Mouse (Mus musculus): ENCODE data around the gene Ldhb. TPM values are rescaled to one million over a fixed set of nuclear protein-coding genes. Genes with fewer than 3 reads are reported as not detected.
A peak's percentile ranks its signal among the peaks of the same experiment; 100 is the strongest.
"Not testable (repeated sequence)": the region's sequence is repeated elsewhere in the genome, so short reads cannot be mapped to it uniquely, and the experiment has no call there.

Gene Ldhb
- total and polyA plus RNA-seq, 2 experiments, result 2.6 to 3.9 TPM

DNA sequence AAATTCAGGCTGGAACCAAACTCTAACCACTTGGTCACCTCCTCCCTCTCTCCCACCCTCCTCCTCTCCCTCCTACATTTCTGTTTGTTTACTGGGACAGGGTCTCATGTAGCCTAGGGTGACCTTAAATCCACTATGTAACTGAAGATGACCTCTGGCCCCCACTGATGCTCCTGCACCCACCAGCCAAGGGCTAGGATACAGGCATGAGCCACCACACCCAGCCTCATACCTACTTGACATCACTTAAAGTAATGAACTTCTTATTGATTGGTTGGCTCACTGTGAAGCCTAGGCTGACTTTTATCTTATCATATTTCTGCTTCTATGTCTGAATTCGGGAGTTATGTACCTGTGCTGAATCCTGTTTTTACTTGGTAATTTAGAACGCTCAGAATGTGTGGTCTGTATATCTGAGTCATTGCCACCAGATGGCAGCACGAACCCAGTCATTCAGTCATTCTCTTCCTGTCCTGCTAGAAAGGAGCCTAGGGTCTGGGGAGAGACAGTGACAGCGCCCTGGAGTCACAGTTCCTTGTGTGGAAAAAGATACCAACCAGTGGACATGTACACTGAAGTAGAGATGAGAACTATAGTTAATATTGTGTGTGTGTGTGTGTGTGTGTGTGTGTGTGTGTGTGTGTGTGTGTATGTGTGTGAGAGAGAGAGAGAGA, 17.0 kb upstream of the Ldhb start:
- H3K36me3 ChIP-seq (ENCODE audit: control insufficient read depth, insufficient read depth, low read length), result no peaks in the 10 kb centered on the region
- peak; percentile 51 for DNase-seq (ENCODE audit: extremely low read depth, low read depth, low spot score)
- H3K4me3 ChIP-seq (ENCODE audit: insufficient read depth, low read depth, low read length), result no peak overlapping the region
- no peaks in the 10 kb centered on the region for H3K79me2 ChIP-seq (ENCODE audit: control insufficient read depth, insufficient read depth, low read length)
- H3K9ac ChIP-seq (ENCODE audit: low read depth, low read length), result no peak overlapping the region
- TF ChIP-seq POLR2A (IDR thresholded peaks at IDR 0.05; ENCODE audit: extremely low read depth, insufficient read depth, low read length) (no peak), CTCF (IDR thresholded peaks at IDR 0.05; ENCODE audit: low read depth, low read length) (peak; percentile 72)
- H3K27me3 ChIP-seq (ENCODE audit: control insufficient read depth, insufficient read depth, low read length), result no peaks in the 10 kb centered on the region
- H3K27ac ChIP-seq (replicated peaks; ENCODE audit: insufficient read depth, low read depth, low read length), result no peak overlapping the region
- peaks cover 8% of the 10 kb centered on the region for H3K4me1 ChIP-seq (ENCODE audit: control insufficient read depth, insufficient read depth, low read length)
- WGBS, result 3% methylated on average over 4 of the region's 4 CpGs

DNA sequence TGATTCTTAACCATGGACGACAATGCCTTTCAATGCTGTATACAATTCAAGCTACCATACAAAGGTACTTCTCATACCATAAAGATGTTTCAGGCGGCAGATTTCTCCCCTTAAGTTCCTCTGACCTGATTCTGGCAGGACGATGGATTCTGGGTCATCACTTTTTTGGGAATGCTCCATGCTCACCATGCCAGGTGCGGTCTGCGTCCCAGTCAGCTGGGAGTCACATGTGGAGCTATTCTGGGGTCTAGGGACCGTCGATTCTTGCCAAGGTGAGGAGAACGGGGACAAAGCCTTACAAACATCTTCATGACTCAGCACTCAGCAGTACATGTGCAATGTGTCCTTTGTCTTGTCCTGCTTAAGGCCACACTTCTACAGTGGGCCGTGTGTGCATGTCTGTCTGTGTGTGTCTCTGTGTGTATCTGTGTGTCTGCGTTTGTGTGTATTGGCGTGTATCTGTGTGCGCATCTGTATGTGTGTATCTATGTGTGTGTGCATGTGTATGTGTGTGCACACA, 13.9 kb upstream of the Ldhb start:
- Histone ChIP-seq H3K79me2 (ENCODE audit: control insufficient read depth, insufficient read depth, low read length) (no peaks in the 10 kb centered on the region), H3K36me3 (ENCODE audit: control insufficient read depth, insufficient read depth, low read length) (no peaks in the 10 kb centered on the region), H3K9ac (ENCODE audit: low read depth, low read length) (no peak overlapping the region), H3K27me3 (ENCODE audit: control insufficient read depth, insufficient read depth, low read length) (no peaks in the 10 kb centered on the region), H3K4me1 (ENCODE audit: control insufficient read depth, insufficient read depth, low read length) (no peaks in the 10 kb centered on the region; the same call in 1 of the 2 replicates), H3K4me3 (ENCODE audit: insufficient read depth, low read depth, low read length) (no peak overlapping the region), H3K27ac (replicated peaks; ENCODE audit: insufficient read depth, low read depth, low read length) (no peak overlapping the region)
- no peak for TF ChIP-seq POLR2A (IDR thresholded peaks at IDR 0.05; ENCODE audit: extremely low read depth, insufficient read depth, low read length)
- no peak for TF ChIP-seq CTCF (IDR thresholded peaks at IDR 0.05; ENCODE audit: low read depth, low read length)
- DNase-seq (ENCODE audit: extremely low read depth, low read depth, low spot score), result no peak
- WGBS, result 84% methylated on average over 12 of the region's 12 CpGs

DNA sequence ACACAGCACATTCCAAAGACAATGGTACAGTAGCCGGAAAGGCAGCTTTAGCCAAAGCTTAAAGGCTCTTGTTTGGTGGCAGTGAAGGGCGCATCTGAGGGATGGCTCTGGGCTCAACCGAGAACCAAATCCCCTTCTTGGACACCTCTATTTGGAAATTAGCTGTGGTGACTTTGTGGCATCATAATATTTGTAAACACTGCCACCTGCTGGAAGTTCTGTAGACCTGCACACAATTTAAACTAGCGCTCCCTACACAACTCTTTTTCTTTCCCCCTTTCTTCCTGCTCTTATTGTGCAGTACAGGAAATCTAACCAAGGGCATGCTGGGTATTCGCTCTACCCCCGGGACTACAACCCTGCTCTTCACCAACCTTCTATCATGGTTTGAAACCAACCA, 11.4 kb upstream of the Ldhb start:
- Histone ChIP-seq H3K36me3 (ENCODE audit: control insufficient read depth, insufficient read depth, low read length) (no peaks in the 10 kb centered on the region), H3K27ac (replicated peaks; ENCODE audit: insufficient read depth, low read depth, low read length) (no peak overlapping the region), H3K4me1 (ENCODE audit: control insufficient read depth, insufficient read depth, low read length) (peaks cover 2% of the 10 kb centered on the region; the same call in 1 of the 2 replicates), H3K79me2 (ENCODE audit: control insufficient read depth, insufficient read depth, low read length) (no peaks in the 10 kb centered on the region), H3K9ac (ENCODE audit: low read depth, low read length) (no peak overlapping the region), H3K27me3 (ENCODE audit: control insufficient read depth, insufficient read depth, low read length) (no peaks in the 10 kb centered on the region), H3K4me3 (ENCODE audit: insufficient read depth, low read depth, low read length) (no peak overlapping the region)
- WGBS, result 13% methylated on average over 6 of the region's 6 CpGs
- TF ChIP-seq CTCF (IDR thresholded peaks at IDR 0.05; ENCODE audit: low read depth, low read length) (peak; percentile 23; the same call in 1 of the 2 replicates), POLR2A (IDR thresholded peaks at IDR 0.05; ENCODE audit: extremely low read depth, insufficient read depth, low read length) (no peak)
- peak; percentile 31 for DNase-seq (ENCODE audit: extremely low read depth, low read depth, low spot score)

DNA sequence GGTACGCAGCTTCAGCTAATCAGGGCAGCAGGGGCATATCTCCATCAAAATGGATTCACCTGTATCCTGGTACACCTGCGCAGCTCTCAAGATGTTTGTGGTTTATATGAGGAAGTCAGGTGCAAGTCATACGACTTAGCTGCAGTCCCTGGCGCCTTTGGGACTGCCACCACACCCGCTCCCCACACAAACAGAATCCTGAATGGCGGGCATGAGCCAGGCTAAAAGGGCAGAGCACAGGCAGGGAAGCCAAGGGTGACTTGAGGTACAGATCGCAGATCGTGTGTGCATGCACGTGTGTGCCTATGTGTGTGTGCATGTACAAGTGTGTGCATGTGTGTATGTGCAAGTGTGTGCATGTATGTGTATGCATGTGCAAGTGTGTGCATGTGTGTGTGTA, 7.6 kb upstream of the Ldhb start:
- H3K4me3 ChIP-seq (ENCODE audit: insufficient read depth, low read depth, low read length); DNase-seq (ENCODE audit: extremely low read depth, low read depth, low spot score); H3K27me3 ChIP-seq (ENCODE audit: control insufficient read depth, insufficient read depth, low read length); H3K79me2 ChIP-seq (ENCODE audit: control insufficient read depth, insufficient read depth, low read length); H3K9ac ChIP-seq (ENCODE audit: low read depth, low read length); H3K27ac ChIP-seq (replicated peaks; ENCODE audit: insufficient read depth, low read depth, low read length); H3K36me3 ChIP-seq (ENCODE audit: control insufficient read depth, insufficient read depth, low read length); H3K4me1 ChIP-seq (ENCODE audit: control insufficient read depth, insufficient read depth, low read length): not testable (repeated sequence)
- 79% methylated on average over 9 of the region's 9 CpGs for WGBS

DNA sequence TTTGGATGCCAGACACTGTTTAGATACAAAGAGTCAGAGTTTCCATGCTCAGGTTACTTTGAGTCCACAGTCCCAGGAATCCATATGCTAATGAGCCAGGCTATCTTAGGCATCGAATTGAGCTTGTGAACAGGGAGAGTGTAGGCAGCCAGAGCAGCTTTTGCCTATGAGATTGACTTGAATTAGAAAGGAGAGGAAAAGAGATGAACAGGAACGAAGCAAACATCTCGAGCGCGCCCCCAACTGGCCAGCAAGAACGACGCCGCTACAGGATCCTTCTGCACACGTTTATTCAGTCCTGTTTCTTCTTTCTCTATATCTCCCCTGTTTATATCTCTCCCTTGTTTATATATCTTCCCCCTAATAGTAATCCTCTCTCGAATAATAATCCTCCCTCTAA, 7.2 kb upstream of the Ldhb start:
- H3K79me2 ChIP-seq (ENCODE audit: control insufficient read depth, insufficient read depth, low read length), result no peaks in the 10 kb centered on the region
- DNase-seq (ENCODE audit: extremely low read depth, low read depth, low spot score), result peak; percentile 22
- TF ChIP-seq CTCF (IDR thresholded peaks at IDR 0.05; ENCODE audit: low read depth, low read length) (peak; percentile 67), POLR2A (IDR thresholded peaks at IDR 0.05; ENCODE audit: extremely low read depth, insufficient read depth, low read length) (no peak)
- peaks cover 2% of the 10 kb centered on the region; the same call in 1 of the 2 replicates for H3K4me1 ChIP-seq (ENCODE audit: control insufficient read depth, insufficient read depth, low read length)
- H3K27me3 ChIP-seq (ENCODE audit: control insufficient read depth, insufficient read depth, low read length), result no peaks in the 10 kb centered on the region
- no peaks in the 10 kb centered on the region for H3K36me3 ChIP-seq (ENCODE audit: control insufficient read depth, insufficient read depth, low read length)
- no peak overlapping the region for H3K27ac ChIP-seq (replicated peaks; ENCODE audit: insufficient read depth, low read depth, low read length)
- WGBS, result 6% methylated on average over 10 of the region's 10 CpGs
- no peak overlapping the region for H3K9ac ChIP-seq (ENCODE audit: low read depth, low read length)
- no peak overlapping the region for H3K4me3 ChIP-seq (ENCODE audit: insufficient read depth, low read depth, low read length)

DNA sequence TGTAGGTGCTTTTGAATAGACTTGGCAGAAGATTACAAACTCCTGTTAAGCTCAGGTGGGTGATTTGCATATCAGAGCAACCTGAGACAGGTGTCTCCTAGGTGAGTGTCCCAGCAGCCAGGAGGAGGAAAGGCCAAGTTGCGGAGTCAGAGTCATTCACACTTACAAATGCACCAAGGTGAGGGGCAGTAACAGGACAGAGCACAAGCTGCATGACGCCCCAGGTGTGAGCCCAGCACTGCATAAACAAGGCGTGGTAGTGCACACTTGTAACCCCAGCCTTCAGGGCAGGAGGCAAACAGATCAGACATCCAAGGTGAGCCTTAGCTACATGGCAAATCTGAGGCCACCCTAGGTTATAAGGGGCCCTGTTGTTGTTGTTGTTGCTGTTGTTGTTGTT, 5.1 kb upstream of the Ldhb start:
- no peak overlapping the region for H3K9ac ChIP-seq (ENCODE audit: low read depth, low read length)
- peaks cover 2% of the 10 kb centered on the region; the same call in 1 of the 2 replicates for H3K4me1 ChIP-seq (ENCODE audit: control insufficient read depth, insufficient read depth, low read length)
- WGBS, result 72% methylated on average over 3 of the region's 3 CpGs
- H3K4me3 ChIP-seq (ENCODE audit: insufficient read depth, low read depth, low read length), result no peak overlapping the region
- no peak overlapping the region for H3K27ac ChIP-seq (replicated peaks; ENCODE audit: insufficient read depth, low read depth, low read length)
- H3K27me3 ChIP-seq (ENCODE audit: control insufficient read depth, insufficient read depth, low read length), result no peaks in the 10 kb centered on the region
- no peaks in the 10 kb centered on the region for H3K79me2 ChIP-seq (ENCODE audit: control insufficient read depth, insufficient read depth, low read length)
- no peak for TF ChIP-seq CTCF (IDR thresholded peaks at IDR 0.05; ENCODE audit: low read depth, low read length)
- TF ChIP-seq POLR2A (IDR thresholded peaks at IDR 0.05; ENCODE audit: extremely low read depth, insufficient read depth, low read length), result no peak
- no peak for DNase-seq (ENCODE audit: extremely low read depth, low read depth, low spot score)
- H3K36me3 ChIP-seq (ENCODE audit: control insufficient read depth, insufficient read depth, low read length), result no peaks in the 10 kb centered on the region
